Mouse (Mus musculus): ENCODE measurements around the gene Tead1. TPM values are rescaled to one million over a fixed set of nuclear protein-coding genes. Genes with fewer than 3 reads are reported as not detected.

Tead1 gene
- polyA plus RNA-seq, 2 experiments = 23.2 to 38.2 TPM

GRCm38 (mm10) chr7:112679513-112680245, 561 bp downstream of the Tead1 start:
- Histone ChIP-seq H3K4me1 (ENCODE audit: control insufficient read depth, insufficient read depth, low read length) (peaks cover 30% of the 10 kb centered on the region), H3K36me3 (ENCODE audit: control insufficient read depth, insufficient read depth, low read length) (no peaks in the 10 kb centered on the region), H3K27me3 (ENCODE audit: control insufficient read depth, insufficient read depth, low read length) (no peaks in the 10 kb centered on the region), H3K9me3 (ENCODE audit: control insufficient read depth, low read length) (no peaks in the 10 kb centered on the region), H3K27ac (replicated peaks; ENCODE audit: low read depth, low read length) (peak overlapping the region; percentile 98), H3K4me3 (replicated peaks; ENCODE audit: low read length) (peak overlapping the region; percentile 85), H3K9ac (ENCODE audit: low read depth, low read length, severe bottlenecking) (peak overlapping the region; percentile 91), H3K4me2 (replicated peaks; ENCODE audit: low read depth, low read length, severe bottlenecking) (peak overlapping the region; percentile 71)
- peak; percentile 53 for ATAC-seq (ENCODE audit: low FRiP score, low read depth)
- DNase-seq (ENCODE audit: low spot score) = peak; percentile 48
- under 1% methylated on average over 51 of the region's 95 CpGs for WGBS
- no peak for TF ChIP-seq POLR2A (IDR thresholded peaks at IDR 0.05; ENCODE audit: borderline replicate concordance, extremely low read depth, insufficient read depth, insufficient read length)

- DNase-seq (ENCODE audit: low spot score) = peak; percentile 52
Measured at GRCm38 (mm10) chr7:112680498-112681251, 1.6 kb downstream of the Tead1 start.

GRCm38 (mm10) chr7:112684626-112685561, 5.8 kb downstream of the Tead1 start:
- Histone ChIP-seq H3K27ac (replicated peaks; ENCODE audit: low read depth, low read length) (no peak overlapping the region), H3K4me3 (replicated peaks; ENCODE audit: low read length) (no peak overlapping the region), H3K9ac (ENCODE audit: low read depth, low read length, severe bottlenecking) (no peak overlapping the region), H3K4me1 (ENCODE audit: control insufficient read depth, insufficient read depth, low read length) (peaks cover 69% of the 10 kb centered on the region), H3K4me2 (replicated peaks; ENCODE audit: low read depth, low read length, severe bottlenecking) (peak overlapping the region; percentile 13; the same call in 1 of the 2 replicates), H3K36me3 (ENCODE audit: control insufficient read depth, insufficient read depth, low read length) (no peaks in the 10 kb centered on the region), H3K27me3 (ENCODE audit: control insufficient read depth, insufficient read depth, low read length) (no peaks in the 10 kb centered on the region), H3K9me3 (ENCODE audit: control insufficient read depth, low read length) (no peaks in the 10 kb centered on the region)
- WGBS = 19% methylated on average over 23 of the region's 23 CpGs
- TF ChIP-seq POLR2A (IDR thresholded peaks at IDR 0.05; ENCODE audit: borderline replicate concordance, extremely low read depth, insufficient read depth, insufficient read length) = no peak
- ATAC-seq (ENCODE audit: low FRiP score, low read depth) (no peak), DNase-seq (ENCODE audit: low spot score) (peak; percentile 45)

More at GRCm38 (mm10) chr7:112680498-112681251, 1.6 kb downstream of the Tead1 start:
- Histone ChIP-seq H3K27ac (replicated peaks; ENCODE audit: low read depth, low read length) (peak overlapping the region; percentile 98; the same call in 1 of the 2 replicates), H3K9me3 (ENCODE audit: control insufficient read depth, low read length) (no peaks in the 10 kb centered on the region), H3K4me1 (ENCODE audit: control insufficient read depth, insufficient read depth, low read length) (peaks cover 40% of the 10 kb centered on the region), H3K4me2 (replicated peaks; ENCODE audit: low read depth, low read length, severe bottlenecking) (peak overlapping the region; percentile 71), H3K36me3 (ENCODE audit: control insufficient read depth, insufficient read depth, low read length) (no peaks in the 10 kb centered on the region), H3K4me3 (replicated peaks; ENCODE audit: low read length) (peak overlapping the region; percentile 85), H3K9ac (ENCODE audit: low read depth, low read length, severe bottlenecking) (peak overlapping the region; percentile 91), H3K27me3 (ENCODE audit: control insufficient read depth, insufficient read depth, low read length) (no peaks in the 10 kb centered on the region)
- no peak for TF ChIP-seq POLR2A (IDR thresholded peaks at IDR 0.05; ENCODE audit: borderline replicate concordance, extremely low read depth, insufficient read depth, insufficient read length)
- ATAC-seq (ENCODE audit: low FRiP score, low read depth) = no peak
- WGBS = 1% methylated on average over 22 of the region's 22 CpGs

GRCm38 (mm10) chr7:112685993-112686392, 6.9 kb downstream of the Tead1 start:
- Histone ChIP-seq H3K9me3 (ENCODE audit: control insufficient read depth, low read length) (no peaks in the 10 kb centered on the region), H3K36me3 (ENCODE audit: control insufficient read depth, insufficient read depth, low read length) (no peaks in the 10 kb centered on the region), H3K4me1 (ENCODE audit: control insufficient read depth, insufficient read depth, low read length) (peaks cover 73% of the 10 kb centered on the region), H3K9ac (ENCODE audit: low read depth, low read length, severe bottlenecking) (no peak overlapping the region), H3K27ac (replicated peaks; ENCODE audit: low read depth, low read length) (no peak overlapping the region), H3K4me3 (replicated peaks; ENCODE audit: low read length) (no peak overlapping the region), H3K27me3 (ENCODE audit: control insufficient read depth, insufficient read depth, low read length) (no peaks in the 10 kb centered on the region), H3K4me2 (replicated peaks; ENCODE audit: low read depth, low read length, severe bottlenecking) (no peak overlapping the region)
- WGBS = 22% methylated on average over 3 of the region's 3 CpGs
- no peak for DNase-seq (ENCODE audit: low spot score)
- no peak for ATAC-seq (ENCODE audit: low FRiP score, low read depth)
- no peak for TF ChIP-seq POLR2A (IDR thresholded peaks at IDR 0.05; ENCODE audit: borderline replicate concordance, extremely low read depth, insufficient read depth, insufficient read length)

Measured in limb, embryonic 14.5 days (tissue).